12 mouse cellular contexts compared by ENCODE assay signal in the genomic region with DNA sequence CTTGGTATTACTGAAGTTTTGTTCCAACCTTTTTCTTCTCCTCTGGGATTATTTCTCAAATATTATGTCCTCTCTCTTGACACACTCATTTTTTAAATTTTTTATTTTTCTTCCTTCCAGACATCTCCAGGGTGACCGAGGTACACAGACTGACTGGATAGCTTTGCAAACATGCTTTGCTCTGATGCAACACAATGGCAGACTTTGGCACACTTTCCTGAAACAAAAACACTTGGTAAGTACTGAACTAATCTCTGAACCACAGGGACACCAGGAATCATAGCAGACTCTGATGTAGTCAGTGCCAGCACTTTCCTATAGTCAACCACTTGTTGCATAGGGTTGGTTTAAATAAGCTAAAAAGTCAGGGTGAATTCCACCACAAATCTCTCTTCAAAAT.
A peak's percentile ranks its signal among the peaks of the same experiment; 100 is the strongest.
DNase-seq lines count a peak whose midpoint lies in the region.
"Had no signal": no experiment of that assay in that cellular context is flagged by ENCODE, and none has a peak within 500 bp of the region (broad histone marks: within the 10 kb centered on the region; RNA-seq: fewer than 3 reads in every experiment).

No protein-coding gene starts in this region.

- H3K4me1 ChIP-seq in heart, embryonic 10.5 days = no peaks in the 10 kb centered on the region

- DNase-seq in heart, adult 18-20 months = peak; percentile 43 to 60
- no peak for DNase-seq in heart, embryonic 10.5 days (ENCODE audit: low spot score)
- DNase-seq in ovary, adult 18-20 months (ENCODE audit: low spot score) = peak; percentile 1
- no peak for DNase-seq in ovary, postnatal 36 days (ENCODE audit: low spot score)
- DNase-seq in lung, adult 18-20 months = peak; percentile 34 to 64
- no peak for DNase-seq in thymus, postnatal 0 days (ENCODE audit: low spot score)
- DNase-seq in testis, postnatal 10 days (ENCODE audit: low spot score) = no peak
- DNase-seq: cerebellum, postnatal 10 days; layer of hippocampus, adult 9-11 months; midbrain, embryonic 14.5 days; thymus, postnatal 14 days had no signal

- WGBS in heart, embryonic 10.5 days = 73% methylated on average over 1 of the region's 1 CpGs

- no peaks in the 10 kb centered on the region for H3K36me3 ChIP-seq in heart, embryonic 10.5 days

- no peaks in the 10 kb centered on the region for H3K9me3 ChIP-seq in heart, embryonic 10.5 days

- H3K4me3 ChIP-seq in heart, embryonic 10.5 days = no peak overlapping the region

- H3K27ac ChIP-seq in heart, embryonic 10.5 days = no peak overlapping the region
- H3K27ac ChIP-seq: macrophage had no signal

- H3K27me3 ChIP-seq in heart, embryonic 10.5 days (ENCODE audit: insufficient read depth, poor library complexity, severe bottlenecking) = no peaks in the 10 kb centered on the region

Comparison
In these comparisons a context has a peak if more than half of its experiments do, and no peak if none do; other contexts are left out.
1. DNase-seq: peak in heart, adult 18-20 months (2 of 2), ovary, adult 18-20 months (single experiment) and lung, adult 18-20 months (2 of 2); none in heart, embryonic 10.5 days (single experiment), ovary, postnatal 36 days (single experiment), thymus, postnatal 0 days (single experiment) and testis, postnatal 10 days (single experiment).